Mouse (Mus musculus) olfactory bulb, adult 2 months (tissue): Measurements from ENCODE around the gene Rsph1. TPM values are rescaled to one million over a fixed set of nuclear protein-coding genes. Genes with fewer than 3 reads are reported as not detected.

Experiments
- H3K27ac ChIP-seq: fragments of 200-500 bp; 2 replicates; pipeline ENCODE4 v1.5.1; 2012; ENCODE audit warnings: low read depth, low read length; ENCODE audit not compliant: insufficient read depth
- H3K4me1 ChIP-seq: fragments of 200-500 bp; 2 replicates; pipeline ENCODE4 v1.6.1; 2012; ENCODE audit warnings: low read length; ENCODE audit not compliant: control insufficient read depth, insufficient read depth
- H3K4me3 ChIP-seq: fragments of 200-500 bp; 2 replicates; pipeline ENCODE4 v1.5.1; 2012; ENCODE audit warnings: mild to moderate bottlenecking, low read depth, low read length, moderate library complexity; ENCODE audit not compliant: insufficient read depth
- CTCF ChIP-seq: fragments of 200-500 bp; IDR thresholded peaks from 2 replicates; pipeline ENCODE4 v1.5.1; 2012; ENCODE audit warnings: low read depth, mild to moderate bottlenecking, low read length, moderate library complexity; ENCODE audit not compliant: insufficient read depth
- POLR2A ChIP-seq: fragments of 200-500 bp; IDR thresholded peaks from 2 replicates; pipeline ENCODE4 v1.6.1; 2012; ENCODE audit warnings: mild to moderate bottlenecking, low read depth, low read length, moderate library complexity; ENCODE audit not compliant: insufficient read depth
- WGBS: fragments of 180-500 bp; shearing (Covaris S2); methylation state at CpG from one replicate; pipeline ENCODE4 v1.1.7; 2018; 5-methylcytosine and 5-hydroxymethylcytosine counted together
- polyA plus RNA-seq: library from polyadenylated mRNA; stranded (reverse); fragments of >200 nt; gene quantifications from 2 replicates; pipeline ENCODE4 v1.2.4, GENCODE M21; 2012; ENCODE audit warnings: low replicate concordance; ENCODE audit not compliant: missing spikeins, insufficient read depth, insufficient read length

The Rsph1 gene
- polyA plus RNA-seq, 1 experiment: not detected

DNA sequence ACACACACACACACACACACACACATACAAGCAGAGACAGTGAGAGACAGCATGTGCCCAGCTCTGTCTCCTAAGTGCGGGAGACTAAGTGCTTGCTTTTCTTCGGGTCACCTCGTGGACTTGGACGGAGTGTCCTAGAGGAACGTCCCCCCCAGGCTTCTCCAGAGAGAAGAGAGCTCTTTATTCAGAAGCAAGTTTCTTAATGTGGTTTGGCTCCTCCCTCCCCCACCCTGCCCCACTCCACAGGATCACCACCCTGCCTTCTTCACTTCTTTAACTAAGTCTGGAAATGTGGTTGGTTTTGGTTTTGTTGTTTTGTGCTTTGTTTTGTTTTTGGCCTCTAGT, 28.6 kb upstream of the Rsph1 start:
- H3K4me3 ChIP-seq: no peak overlapping the region

DNA sequence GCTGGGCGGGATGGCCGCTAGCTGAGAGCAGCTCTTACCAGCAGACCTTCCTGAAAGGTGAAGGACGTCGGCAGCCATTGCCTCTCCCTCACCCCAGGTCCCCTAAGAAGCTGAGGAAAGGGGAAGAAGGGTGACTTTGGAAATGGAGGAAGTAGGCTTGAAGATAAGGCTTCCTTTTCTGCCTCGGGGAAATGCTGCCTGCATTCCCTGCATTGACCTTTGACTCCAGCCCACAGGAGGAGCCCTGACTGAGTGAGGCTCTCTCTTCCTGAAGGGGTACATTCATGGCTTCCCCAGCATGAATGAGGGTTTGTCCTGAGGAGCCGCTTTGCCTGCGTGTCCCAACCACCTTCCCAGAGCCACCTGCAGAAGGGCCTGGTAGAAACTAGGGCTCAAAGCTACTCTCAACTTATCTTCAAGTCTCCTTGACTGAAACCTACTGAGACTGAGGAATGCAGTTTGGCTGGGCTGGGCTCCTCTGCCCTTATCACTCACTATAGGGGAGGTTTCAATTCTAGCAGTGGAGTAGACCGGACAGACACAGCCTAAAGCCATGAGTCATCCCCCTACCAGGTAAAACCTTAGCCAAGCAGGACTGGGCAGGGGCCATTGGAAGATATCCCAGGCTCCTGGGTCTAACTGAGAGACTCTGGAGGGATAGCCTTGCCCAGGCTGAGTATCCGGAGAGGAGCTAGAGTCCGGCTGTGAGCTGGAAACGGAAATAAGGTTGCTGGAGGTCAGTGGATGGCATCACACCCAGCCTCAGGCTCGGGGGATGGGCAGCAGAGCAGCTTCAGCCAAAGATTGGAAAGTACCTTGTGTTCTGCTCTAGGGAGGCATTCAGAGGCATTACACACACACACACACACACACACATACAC, 28.0 kb upstream of the Rsph1 start:
- Histone ChIP-seq H3K27ac (no peak overlapping the region), H3K4me3 (no peak overlapping the region), H3K4me1 (peaks cover 4% of the 10 kb centered on the region; the same call in 1 of the 2 replicates)
- 80% methylated on average over 12 of the region's 12 CpGs for WGBS
- no peak for TF ChIP-seq POLR2A

More for the DNA sequence above, 28.6 kb upstream of the Rsph1 start:
- no peak for TF ChIP-seq POLR2A
- no peak for TF ChIP-seq CTCF
- Histone ChIP-seq H3K4me1 (peaks cover 4% of the 10 kb centered on the region; the same call in 1 of the 2 replicates), H3K27ac (no peak overlapping the region)
- 68% methylated on average over 5 of the region's 5 CpGs for WGBS

DNA sequence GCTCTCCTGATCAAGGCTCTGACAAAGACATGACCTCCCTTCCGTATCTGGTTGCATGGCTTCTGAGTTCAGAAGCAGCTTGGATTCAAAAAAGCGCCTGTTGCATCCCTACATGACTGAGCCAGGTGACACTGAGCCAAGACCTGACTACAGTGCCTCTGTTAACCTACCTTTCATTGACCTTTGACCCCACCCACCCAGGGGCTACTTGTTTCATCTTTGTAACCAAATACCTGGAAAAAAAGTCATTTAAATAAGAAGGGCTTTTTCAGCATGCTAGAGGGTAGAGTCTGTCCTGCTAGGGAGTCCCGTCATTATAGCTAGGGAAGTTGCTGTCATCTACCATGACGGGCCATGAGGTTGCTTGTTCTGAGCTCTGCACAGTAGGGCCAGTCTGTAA, 26.2 kb upstream of the Rsph1 start:
- Histone ChIP-seq H3K27ac (no peak overlapping the region), H3K4me3 (no peak overlapping the region), H3K4me1 (0 out of 2 replicates have a peak, but pooled peaks cover 2% of the 10 kb centered on the region)
- TF ChIP-seq CTCF (no peak), POLR2A (no peak)
- 95% methylated on average over 4 of the region's 4 CpGs for WGBS

DNA sequence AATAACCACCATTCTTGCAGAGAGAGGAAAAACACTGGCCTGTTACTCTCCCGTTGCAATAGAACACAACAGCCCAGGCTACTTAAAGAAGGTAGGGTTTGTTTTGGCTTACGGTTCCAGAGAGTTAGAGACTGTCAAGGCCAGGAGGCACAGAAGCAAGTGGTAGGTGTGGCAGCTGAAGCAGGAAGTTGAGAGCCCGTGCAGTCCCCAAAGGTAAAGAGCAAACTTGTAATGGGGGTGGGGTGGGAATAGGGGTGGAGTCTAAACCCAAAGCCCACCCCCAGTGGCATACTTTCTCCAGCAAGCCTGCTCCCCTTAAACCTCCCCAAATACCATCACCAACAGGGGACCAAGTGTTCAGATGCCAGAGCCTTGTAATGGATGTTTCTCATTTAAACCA, 23.6 kb upstream of the Rsph1 start:
- TF ChIP-seq CTCF: no peak
- H3K4me3 ChIP-seq: no peak overlapping the region
- H3K27ac ChIP-seq: no peak overlapping the region
- WGBS: 80% methylated on average over 3 of the region's 3 CpGs
- H3K4me1 ChIP-seq: peaks cover 19% of the 10 kb centered on the region

DNA sequence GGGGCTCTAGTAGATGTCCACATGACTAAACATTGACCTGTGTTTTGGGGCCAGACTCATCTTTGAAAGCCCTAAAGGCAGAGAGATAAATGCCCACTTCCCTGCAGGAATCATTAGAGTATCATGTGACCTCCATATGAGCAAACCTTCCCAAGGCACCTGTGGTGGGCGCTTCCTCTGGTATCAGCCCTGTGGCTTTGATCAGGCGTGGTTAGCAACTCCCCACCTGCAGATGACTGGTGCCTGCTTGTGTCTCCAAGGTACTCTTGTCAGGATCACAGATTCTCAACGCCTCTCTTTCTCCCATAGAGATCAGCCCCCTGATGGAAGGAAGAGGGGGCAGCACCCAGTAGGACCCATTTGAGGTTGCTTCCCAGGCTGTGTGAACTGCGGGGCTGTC, 22.8 kb upstream of the Rsph1 start:
- Histone ChIP-seq H3K27ac (no peak overlapping the region), H3K4me3 (no peak overlapping the region), H3K4me1 (peaks cover 19% of the 10 kb centered on the region)
- 95% methylated on average over 4 of the region's 4 CpGs for WGBS
- TF ChIP-seq POLR2A: no peak
- TF ChIP-seq CTCF: no peak

DNA sequence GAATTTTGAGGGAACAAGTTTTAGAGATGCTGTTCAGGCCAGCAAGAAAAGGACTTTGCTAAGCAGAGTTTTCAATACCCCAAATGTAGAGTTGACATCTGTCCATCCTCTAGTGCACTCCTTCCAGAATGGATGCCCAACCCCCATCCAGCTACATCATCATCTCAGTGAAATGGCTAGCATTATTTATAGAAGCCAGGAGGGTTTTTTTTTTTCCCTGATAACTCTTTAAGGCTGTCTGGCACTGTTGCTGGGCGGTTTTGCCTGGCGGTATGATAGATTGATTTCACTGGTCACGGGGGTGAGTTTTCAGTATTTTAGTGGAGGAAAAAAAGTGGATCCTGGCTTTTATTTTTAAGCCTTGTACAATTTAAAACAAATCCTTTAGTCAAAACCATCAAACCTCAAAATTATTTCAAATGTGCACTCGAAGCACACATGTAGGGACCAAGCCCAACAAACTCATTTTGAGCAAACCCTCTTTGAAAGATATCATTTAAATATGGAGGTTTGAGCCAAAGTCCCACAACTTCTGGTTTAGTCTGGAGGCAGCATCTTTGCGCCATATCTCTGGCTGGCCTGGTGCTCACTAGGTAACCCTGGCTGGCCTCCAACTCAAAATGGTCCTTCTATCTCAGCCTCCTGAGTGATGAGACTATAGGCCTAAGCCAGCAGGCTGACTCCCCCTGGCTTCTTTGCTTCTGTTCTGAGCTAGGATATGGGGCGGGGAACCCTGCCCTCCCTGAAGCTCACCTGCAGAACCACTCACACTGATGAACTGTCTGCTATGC, 21.4 kb upstream of the Rsph1 start:
- H3K4me3 ChIP-seq: no peak overlapping the region
- peaks cover 19% of the 10 kb centered on the region for H3K4me1 ChIP-seq
- TF ChIP-seq CTCF (no peak), POLR2A (no peak)
- H3K27ac ChIP-seq: no peak overlapping the region
- 96% methylated on average over 6 of the region's 6 CpGs for WGBS

DNA sequence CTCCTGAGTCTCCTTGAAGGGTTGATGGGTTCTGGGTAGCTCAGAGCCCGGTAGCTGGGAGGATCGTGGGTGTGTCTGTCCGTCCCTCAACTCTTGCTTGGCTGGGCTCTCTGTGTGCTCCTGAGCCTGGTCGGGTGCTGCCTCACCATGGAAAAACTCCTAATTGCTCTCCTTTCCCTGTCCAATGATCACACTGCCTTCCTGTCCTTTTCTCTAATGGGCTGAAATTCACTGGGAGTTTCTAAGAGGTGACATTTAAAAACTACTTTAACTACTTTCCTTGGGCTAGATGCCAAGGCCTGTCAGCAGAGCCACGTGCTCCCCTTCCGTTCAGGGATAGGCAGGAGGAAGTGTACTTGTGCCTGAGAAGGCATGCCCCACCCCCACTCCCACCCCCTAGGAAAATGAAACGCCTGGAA, 20.3 kb upstream of the Rsph1 start:
- H3K4me1 ChIP-seq: peaks cover 19% of the 10 kb centered on the region
- TF ChIP-seq CTCF: no peak
- TF ChIP-seq POLR2A: no peak
- H3K4me3 ChIP-seq: peak overlapping the region; percentile 17; the same call in 1 of the 2 replicates
- WGBS: 5% methylated on average over 7 of the region's 7 CpGs
- no peak overlapping the region for H3K27ac ChIP-seq

DNA sequence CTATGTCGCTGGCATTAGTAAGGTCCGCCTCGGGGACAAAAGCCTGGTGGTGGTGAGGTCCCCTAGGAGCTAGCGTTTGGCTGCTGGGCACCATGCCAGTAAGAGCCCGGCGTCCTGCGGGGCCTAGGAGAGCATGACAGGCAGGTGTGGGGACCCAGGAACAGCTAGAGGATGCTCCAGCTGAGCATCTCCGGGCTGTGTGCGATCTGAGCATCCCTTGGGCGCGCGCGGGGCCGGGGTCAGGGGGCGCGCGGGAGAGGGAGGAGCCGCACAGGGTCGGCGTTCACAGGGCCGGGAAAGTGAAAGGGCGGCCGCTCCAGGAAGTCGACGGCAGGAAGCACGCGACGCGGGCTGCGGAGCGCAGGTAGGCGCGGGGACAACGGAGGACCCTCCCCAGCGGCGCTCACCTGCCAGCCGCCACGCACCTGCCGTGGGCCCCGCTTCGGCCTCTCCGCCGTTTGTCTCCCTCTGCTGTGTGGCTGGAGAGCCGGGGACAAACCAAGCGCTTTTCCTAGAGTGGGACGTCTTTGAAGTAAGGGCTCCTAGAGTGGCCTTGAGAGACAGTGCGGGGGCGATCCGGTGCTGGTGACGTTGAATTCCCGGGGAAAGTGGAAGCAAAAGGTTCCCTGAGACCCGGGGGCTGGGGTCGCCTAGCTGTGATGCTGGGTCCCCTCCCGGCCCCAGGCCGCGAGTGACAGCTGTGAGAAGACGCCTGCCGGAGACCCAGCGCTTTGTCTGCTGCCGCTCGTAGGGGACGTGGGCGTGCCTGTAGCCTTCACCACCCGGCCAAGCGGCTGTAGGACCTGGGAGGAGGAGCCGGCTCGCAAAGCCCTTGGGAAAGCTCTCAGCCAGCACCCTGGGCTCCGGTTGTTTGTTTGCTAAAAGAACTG, 19.0 kb upstream of the Rsph1 start:
- Histone ChIP-seq H3K4me3 (peak overlapping the region; percentile 60), H3K4me1 (peaks cover 19% of the 10 kb centered on the region), H3K27ac (no peak overlapping the region)
- TF ChIP-seq POLR2A (no peak; the same call in 1 of the 2 replicates), CTCF (no peak)
- 1% methylated on average over 68 of the region's 68 CpGs for WGBS
